ENCODE assay signal across 9 mouse cellular contexts in genomic region chr5:120813023-120813422, GRCm38 (mm10). TPM values are rescaled to one million over a fixed set of nuclear protein-coding genes. Genes with fewer than 3 reads are reported as not detected.
A peak's percentile ranks its signal among the peaks of the same experiment; 100 is the strongest.
DNase-seq lines count a peak whose midpoint lies in the region; ATAC-seq and TF ChIP-seq lines count a peak whose summit lies in the region.
"Had no signal": no experiment of that assay in that cellular context is flagged by ENCODE, and none has a peak within 500 bp of the region (broad histone marks: within the 10 kb centered on the region; RNA-seq: fewer than 3 reads in every experiment).

No protein-coding gene starts in this region.

- H3K4me2 ChIP-seq in lung, postnatal 0 days (replicated peaks; ENCODE audit: low read depth, low read length), result peak overlapping the region; percentile 67
- H3K4me2 ChIP-seq in neural tube, embryonic 15.5 days, result peak overlapping the region; percentile 61

- H3K4me1 ChIP-seq in lung, postnatal 0 days (ENCODE audit: insufficient read depth, low read depth, low read length), result peaks cover 6% of the 10 kb centered on the region; the same call in 1 of the 2 replicates
- peaks cover 14% of the 10 kb centered on the region for H3K4me1 ChIP-seq in erythroblast, embryonic 14.5 days (ENCODE audit: control insufficient read depth)
- H3K4me1 ChIP-seq in limb, embryonic 10.5 days, result peaks cover 16% of the 10 kb centered on the region
- peaks cover 15% of the 10 kb centered on the region for H3K4me1 ChIP-seq in neural tube, embryonic 15.5 days

- no peaks in the 10 kb centered on the region for H3K9me3 ChIP-seq in lung, postnatal 0 days (ENCODE audit: low read length)
- H3K9me3 ChIP-seq in erythroblast, embryonic 14.5 days (ENCODE audit: control insufficient read depth, low read length), result no peaks in the 10 kb centered on the region
- H3K9me3 ChIP-seq in limb, embryonic 10.5 days (replicated peaks), result no peaks in the 10 kb centered on the region
- H3K9me3 ChIP-seq in neural tube, embryonic 15.5 days (replicated peaks), result no peaks in the 10 kb centered on the region

- intact Hi-C loops in left cerebral cortex, postnatal 4 days (cut with DNase I), result loop anchor here (10.0 kb wide), 1 partner anchor 112 kb away; no protein-coding TSS in a partner anchor

- no peak; the same call in 1 of the 2 replicates for TF ChIP-seq CTCF in lung, postnatal 0 days (IDR thresholded peaks at IDR 0.05)

- no peak for TF ChIP-seq EP300 in lung, postnatal 0 days (IDR thresholded peaks at IDR 0.05)

- H3K36me3 ChIP-seq in lung, postnatal 0 days (ENCODE audit: insufficient read depth, low read length), result no peaks in the 10 kb centered on the region
- H3K36me3 ChIP-seq in erythroblast, embryonic 14.5 days (ENCODE audit: control insufficient read depth), result no peaks in the 10 kb centered on the region
- H3K36me3 ChIP-seq in limb, embryonic 10.5 days, result no peaks in the 10 kb centered on the region
- H3K36me3 ChIP-seq in neural tube, embryonic 15.5 days, result no peaks in the 10 kb centered on the region

- H3K4me3 ChIP-seq in lung, postnatal 0 days (ENCODE audit: low read depth, low read length), result peak overlapping the region; percentile 59
- peak overlapping the region; percentile 68 for H3K4me3 ChIP-seq in erythroblast, embryonic 14.5 days (replicated peaks)
- H3K4me3 ChIP-seq in limb, embryonic 10.5 days, result peak overlapping the region; percentile 39; the same call in 1 of the 2 replicates
- peak overlapping the region; percentile 37 for H3K4me3 ChIP-seq in neural tube, embryonic 15.5 days (replicated peaks)

- WGBS in lung, postnatal 0 days, result 70% methylated on average over 6 of the region's 6 CpGs
- WGBS in limb, embryonic 10.5 days, result 86% methylated on average over 6 of the region's 6 CpGs
- 80% methylated on average over 6 of the region's 6 CpGs for WGBS in neural tube, embryonic 15.5 days

- H3K27ac ChIP-seq in lung, postnatal 0 days (ENCODE audit: low read length), result 0 out of 2 replicates have a peak overlapping the region, but pooled peaks have one; percentile 47
- peak overlapping the region; percentile 77; the same call in 1 of the 2 replicates for H3K27ac ChIP-seq in limb, embryonic 10.5 days
- H3K27ac ChIP-seq in neural tube, embryonic 15.5 days (replicated peaks), result no peak overlapping the region

- no peak for DNase-seq in lung, postnatal 0 days (ENCODE audit: low spot score)
- DNase-seq in lung, postnatal 10 days, result no peak
- DNase-seq in limb, embryonic 10.5 days (ENCODE audit: low spot score), result no peak
- DNase-seq in layer of hippocampus, adult 9-10 months (ENCODE audit: low spot score), result no peak
- no peak for DNase-seq in left cerebral cortex, postnatal 4 days
- DNase-seq in spleen, postnatal 36 days (ENCODE audit: low spot score in 2 of 2), result no peak

- ATAC-seq in lung, postnatal 0 days, result no peak
- no peak for ATAC-seq in neural tube, embryonic 15.5 days (ENCODE audit: low FRiP score)

- no peaks in the 10 kb centered on the region for H3K27me3 ChIP-seq in lung, postnatal 0 days (replicated peaks; ENCODE audit: insufficient read depth, low read length)
- no peaks in the 10 kb centered on the region for H3K27me3 ChIP-seq in erythroblast, embryonic 14.5 days (ENCODE audit: control insufficient read depth)
- H3K27me3 ChIP-seq in limb, embryonic 10.5 days (ENCODE audit: low read depth, poor library complexity, severe bottlenecking), result no peaks in the 10 kb centered on the region
- no peaks in the 10 kb centered on the region for H3K27me3 ChIP-seq in neural tube, embryonic 15.5 days (replicated peaks)

- peak overlapping the region; percentile 60 for H3K9ac ChIP-seq in lung, postnatal 0 days (replicated peaks; ENCODE audit: low read depth)
- no peak overlapping the region for H3K9ac ChIP-seq in neural tube, embryonic 15.5 days (replicated peaks)

RNA-seq across cellular contexts. Expression of gene Oas1c, which starts 0.7 kb away (rescaled TPM):
- 1.5 and 1.7 TPM in 2 replicates for polyA plus RNA-seq in lung, postnatal 0 days (2015; fragmentation: Nextera tagmentation; extraction: Ambion mirVana)
- not detected in 2 replicates for polyA plus RNA-seq in erythroblast, embryonic 14.5 days (2012)
- 0.23 and 0.43 TPM in 2 replicates for polyA plus RNA-seq in limb, embryonic 10.5 days (2016; fragmentation: Nextera tagmentation; extraction: Ambion mirVana)
- polyA plus RNA-seq in neural tube, embryonic 15.5 days (2015; fragmentation: Nextera tagmentation; extraction: Ambion mirVana), result 0.55 and 0.65 TPM in 2 replicates
- 1 to 10 TPM; 1.0 to 1.3 TPM for total RNA-seq in left cerebral cortex, postnatal 4 days (2021)

RNA-seq across cellular contexts. Expression of gene Oas1e, which starts 17.7 kb away (rescaled TPM):
- polyA plus RNA-seq in lung, postnatal 0 days (2015; fragmentation: Nextera tagmentation; extraction: Ambion mirVana), result 0.30 and 0.60 TPM in 2 replicates
- not detected in 2 replicates for polyA plus RNA-seq in erythroblast, embryonic 14.5 days (2012)
- polyA plus RNA-seq in limb, embryonic 10.5 days (2016; fragmentation: Nextera tagmentation; extraction: Ambion mirVana), result not detected in 2 replicates
- 0.18 and 0.31 TPM in 2 replicates for polyA plus RNA-seq in neural tube, embryonic 15.5 days (2015; fragmentation: Nextera tagmentation; extraction: Ambion mirVana)
- total RNA-seq in left cerebral cortex, postnatal 4 days (2021), result not detected
- total RNA-seq: adrenal gland, adult 8-10 months had no signal

RNA-seq across cellular contexts. Expression of gene Oas1f, which starts 34.1 kb away (rescaled TPM):
- not detected in 2 replicates for polyA plus RNA-seq in lung, postnatal 0 days (2015; fragmentation: Nextera tagmentation; extraction: Ambion mirVana)
- polyA plus RNA-seq in erythroblast, embryonic 14.5 days (2012), result not detected in 2 replicates
- polyA plus RNA-seq in limb, embryonic 10.5 days (2016; fragmentation: Nextera tagmentation; extraction: Ambion mirVana), result not detected in 2 replicates
- not detected in 2 replicates for polyA plus RNA-seq in neural tube, embryonic 15.5 days (2015; fragmentation: Nextera tagmentation; extraction: Ambion mirVana)
- not detected for total RNA-seq in left cerebral cortex, postnatal 4 days (2021)
- total RNA-seq: adrenal gland, adult 8-10 months had no signal

RNA-seq across cellular contexts. Expression of gene Oas3, which starts 35.6 kb away (rescaled TPM):
- 0.20 and 0.31 TPM in 2 replicates for polyA plus RNA-seq in lung, postnatal 0 days (2015; fragmentation: Nextera tagmentation; extraction: Ambion mirVana)
- 0.02 TPM in 2 replicates for polyA plus RNA-seq in erythroblast, embryonic 14.5 days (2012)
- polyA plus RNA-seq in limb, embryonic 10.5 days (2016; fragmentation: Nextera tagmentation; extraction: Ambion mirVana), result 0.14 TPM in 1 of 2 replicates, not detected in the other
- 0.60 and 0.87 TPM in 2 replicates for polyA plus RNA-seq in neural tube, embryonic 15.5 days (2015; fragmentation: Nextera tagmentation; extraction: Ambion mirVana)
- total RNA-seq in left cerebral cortex, postnatal 4 days (2021), result under 1 TPM in 1 of 2 experiments, not detected in 1; 0.18 TPM

RNA-seq across cellular contexts. Expression of gene Oas1h, which starts 48.2 kb away (rescaled TPM):
- not detected in 2 replicates for polyA plus RNA-seq in lung, postnatal 0 days (2015; fragmentation: Nextera tagmentation; extraction: Ambion mirVana)
- not detected in 2 replicates for polyA plus RNA-seq in erythroblast, embryonic 14.5 days (2012)
- polyA plus RNA-seq in limb, embryonic 10.5 days (2016; fragmentation: Nextera tagmentation; extraction: Ambion mirVana), result not detected in 2 replicates
- not detected in 2 replicates for polyA plus RNA-seq in neural tube, embryonic 15.5 days (2015; fragmentation: Nextera tagmentation; extraction: Ambion mirVana)
- total RNA-seq in left cerebral cortex, postnatal 4 days (2021), result not detected
- total RNA-seq: adrenal gland, adult 8-10 months had no signal
